Mouse (Mus musculus): ENCODE results near the gene Ndufs7. TPM values are rescaled to one million over a fixed set of nuclear protein-coding genes. Genes with fewer than 3 reads are reported as not detected.

The Ndufs7 gene
- 3.2 TPM for polyA plus RNA-seq (2014; fragmentation: Illumina TruSeq; extraction: RNeasy Lipid Tissue Mini Kit (QIAGEN cat#74804); ENCODE audit: low read depth, low replicate concordance)

DNA sequence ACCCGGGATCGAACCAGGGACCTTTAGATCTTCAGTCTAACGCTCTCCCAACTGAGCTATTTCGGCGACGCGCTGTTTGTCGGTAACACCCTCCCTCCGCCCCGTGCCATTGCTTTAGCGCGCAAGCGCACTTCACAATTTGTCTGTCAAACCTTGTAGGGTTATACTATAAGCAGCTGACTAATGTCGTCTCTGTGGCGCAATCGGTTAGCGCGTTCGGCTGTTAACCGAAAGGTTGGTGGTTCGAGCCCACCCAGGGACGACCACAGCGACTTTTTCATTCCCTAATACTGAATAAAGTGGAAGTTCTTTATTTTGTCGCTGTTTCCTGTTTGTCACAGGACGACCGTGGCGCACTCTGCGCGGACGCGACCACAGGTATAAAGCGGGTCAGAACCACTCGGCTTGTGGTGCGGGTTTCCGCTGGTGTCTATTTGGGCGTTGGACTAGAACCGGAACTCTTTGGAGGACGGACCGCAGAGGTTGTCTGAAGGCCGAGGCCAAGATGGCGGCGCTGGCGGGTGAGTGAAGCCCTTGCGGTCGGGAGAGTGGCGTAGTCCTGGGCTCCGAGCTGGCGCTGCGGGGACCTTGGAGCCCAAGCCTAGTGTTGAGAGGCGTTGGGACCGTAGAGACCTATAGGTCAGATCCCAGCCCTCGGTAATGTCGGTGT lies at the start of gene Ndufs7:
TSS of gene Ndufs7 (plus strand) at position 151 of the 670 bp plus-strand sequence.

GRCm38 (mm10) chr10:80226416-80227165 lies 22.3 kb upstream of the Ndufs7 start, which contains the start of gene Mum1:
Mum1 (plus strand) TSS chr10:80226434.

GRCm38 (mm10) chr10:80260642-80261584 lies 12.0 kb downstream of the Ndufs7 start, which contains the start of the genes Gamt and Dazap1:
Gamt (minus strand) TSS chr10:80261012.
Dazap1 (plus strand) TSS chr10:80261486.

GRCm38 (mm10) chr10:80292251-80293146 lies 43.6 kb downstream of the Ndufs7 start, which contains the start of gene Rps15:
Rps15 (plus strand) TSS chr10:80292453.

DNA sequence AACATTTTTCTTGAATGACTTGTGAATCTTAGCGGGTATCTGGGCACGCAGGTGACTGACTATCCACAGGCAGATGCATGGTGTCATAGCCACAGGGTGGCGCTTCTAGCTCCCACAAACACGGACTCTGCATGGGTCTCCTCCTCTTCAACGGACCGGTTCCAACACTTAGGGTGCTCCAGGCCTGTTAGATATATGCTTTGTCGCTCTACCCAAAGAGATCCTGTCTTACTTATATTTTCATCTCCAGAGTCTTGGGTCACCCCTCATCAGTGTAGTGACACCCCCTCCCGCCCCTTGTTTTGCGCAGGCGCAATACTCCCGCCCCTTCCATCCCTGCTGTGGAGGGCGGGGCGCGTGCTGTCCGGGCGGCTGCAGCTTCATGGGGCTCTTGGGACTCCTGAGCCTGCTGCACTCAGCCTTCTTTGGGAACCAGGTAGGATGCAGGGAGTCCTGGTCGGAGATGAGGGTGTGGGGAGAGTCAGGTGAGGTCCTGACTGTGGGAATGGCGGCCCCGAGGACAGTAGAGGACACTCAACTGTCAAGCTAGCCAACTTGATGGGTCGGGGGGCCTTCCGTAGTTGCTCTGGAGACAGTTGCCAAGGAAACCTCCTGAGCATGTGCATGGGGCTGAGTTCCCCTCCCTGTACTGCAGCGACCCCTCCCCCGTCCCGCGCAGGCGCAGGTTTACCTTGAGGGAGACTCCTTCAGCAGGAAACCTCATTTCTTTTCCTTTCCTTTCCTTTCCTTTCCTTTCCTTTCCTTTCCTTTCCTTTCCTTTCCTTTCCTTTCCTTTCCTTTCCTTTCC lies 46.9 kb downstream of the Ndufs7 start, which contains the start of gene Apc2:
TSS of gene Apc2 (plus strand) at position 360 of the 808 bp plus-strand sequence.

Other genes with a start within 250 kb of the Ndufs7 start
- 0.13 TPM for gene Arhgap45, start 232.5 kb upstream of the Ndufs7 start, polyA plus RNA-seq (2014; fragmentation: Illumina TruSeq; extraction: RNeasy Lipid Tissue Mini Kit (QIAGEN cat#74804); ENCODE audit: low read depth, low replicate concordance)
- gene Polr2e, start 209.3 kb upstream of the Ndufs7 start, polyA plus RNA-seq (2014; fragmentation: Illumina TruSeq; extraction: RNeasy Lipid Tissue Mini Kit (QIAGEN cat#74804); ENCODE audit: low read depth, low replicate concordance): 0.85 TPM
- gene Gpx4, start 202.0 kb upstream of the Ndufs7 start, polyA plus RNA-seq (2014; fragmentation: Illumina TruSeq; extraction: RNeasy Lipid Tissue Mini Kit (QIAGEN cat#74804); ENCODE audit: low read depth, low replicate concordance): 73.4 TPM
- gene Sbno2, start 143.6 kb upstream of the Ndufs7 start, polyA plus RNA-seq (2014; fragmentation: Illumina TruSeq; extraction: RNeasy Lipid Tissue Mini Kit (QIAGEN cat#74804); ENCODE audit: low read depth, low replicate concordance): 0.64 TPM
- 9.5 TPM for gene Stk11, start 133.3 kb upstream of the Ndufs7 start, polyA plus RNA-seq (2014; fragmentation: Illumina TruSeq; extraction: RNeasy Lipid Tissue Mini Kit (QIAGEN cat#74804); ENCODE audit: low read depth, low replicate concordance)
- 4.3 TPM for gene Atp5d, start 110.5 kb upstream of the Ndufs7 start, polyA plus RNA-seq (2014; fragmentation: Illumina TruSeq; extraction: RNeasy Lipid Tissue Mini Kit (QIAGEN cat#74804); ENCODE audit: low read depth, low replicate concordance)
- not detected for gene Cbarp, start 108.3 kb upstream of the Ndufs7 start, polyA plus RNA-seq (2014; fragmentation: Illumina TruSeq; extraction: RNeasy Lipid Tissue Mini Kit (QIAGEN cat#74804); ENCODE audit: low read depth, low replicate concordance)
- gene Midn, start 100.8 kb upstream of the Ndufs7 start, polyA plus RNA-seq (2014; fragmentation: Illumina TruSeq; extraction: RNeasy Lipid Tissue Mini Kit (QIAGEN cat#74804); ENCODE audit: low read depth, low replicate concordance): 5.2 TPM
- gene Cirbp, start 83.1 kb upstream of the Ndufs7 start, polyA plus RNA-seq (2014; fragmentation: Illumina TruSeq; extraction: RNeasy Lipid Tissue Mini Kit (QIAGEN cat#74804); ENCODE audit: low read depth, low replicate concordance): 8.9 TPM
- gene 1600002K03Rik, start 76.2 kb upstream of the Ndufs7 start, polyA plus RNA-seq (2014; fragmentation: Illumina TruSeq; extraction: RNeasy Lipid Tissue Mini Kit (QIAGEN cat#74804); ENCODE audit: low read depth, low replicate concordance): 1.1 TPM
- not detected for gene Efna2, start 69.6 kb upstream of the Ndufs7 start, polyA plus RNA-seq (2014; fragmentation: Illumina TruSeq; extraction: RNeasy Lipid Tissue Mini Kit (QIAGEN cat#74804); ENCODE audit: low read depth, low replicate concordance)
- 1.5 TPM for gene Mum1, start 22.7 kb upstream of the Ndufs7 start, polyA plus RNA-seq (2014; fragmentation: Illumina TruSeq; extraction: RNeasy Lipid Tissue Mini Kit (QIAGEN cat#74804); ENCODE audit: low read depth, low replicate concordance)
- gene Gamt, start 11.9 kb downstream of the Ndufs7 start, polyA plus RNA-seq (2014; fragmentation: Illumina TruSeq; extraction: RNeasy Lipid Tissue Mini Kit (QIAGEN cat#74804); ENCODE audit: low read depth, low replicate concordance): 20.3 TPM
- gene Dazap1, start 12.4 kb downstream of the Ndufs7 start, polyA plus RNA-seq (2014; fragmentation: Illumina TruSeq; extraction: RNeasy Lipid Tissue Mini Kit (QIAGEN cat#74804); ENCODE audit: low read depth, low replicate concordance): 13.7 TPM
- gene Rps15, start 43.3 kb downstream of the Ndufs7 start, polyA plus RNA-seq (2014; fragmentation: Illumina TruSeq; extraction: RNeasy Lipid Tissue Mini Kit (QIAGEN cat#74804); ENCODE audit: low read depth, low replicate concordance): 3.6 TPM
- gene Apc2, start 46.9 kb downstream of the Ndufs7 start, polyA plus RNA-seq (2014; fragmentation: Illumina TruSeq; extraction: RNeasy Lipid Tissue Mini Kit (QIAGEN cat#74804); ENCODE audit: low read depth, low replicate concordance): not detected
- 0.69 TPM for gene 2310011J03Rik, start 71.4 kb downstream of the Ndufs7 start, polyA plus RNA-seq (2014; fragmentation: Illumina TruSeq; extraction: RNeasy Lipid Tissue Mini Kit (QIAGEN cat#74804); ENCODE audit: low read depth, low replicate concordance)
- 0.32 TPM for gene Pcsk4, start 80.4 kb downstream of the Ndufs7 start, polyA plus RNA-seq (2014; fragmentation: Illumina TruSeq; extraction: RNeasy Lipid Tissue Mini Kit (QIAGEN cat#74804); ENCODE audit: low read depth, low replicate concordance)
- 47.3 TPM for gene Reep6, start 80.8 kb downstream of the Ndufs7 start, polyA plus RNA-seq (2014; fragmentation: Illumina TruSeq; extraction: RNeasy Lipid Tissue Mini Kit (QIAGEN cat#74804); ENCODE audit: low read depth, low replicate concordance)
- gene Adamtsl5, start 99.3 kb downstream of the Ndufs7 start, polyA plus RNA-seq (2014; fragmentation: Illumina TruSeq; extraction: RNeasy Lipid Tissue Mini Kit (QIAGEN cat#74804); ENCODE audit: low read depth, low replicate concordance): 0.13 TPM
- not detected for gene Plk5, start 107.3 kb downstream of the Ndufs7 start, polyA plus RNA-seq (2014; fragmentation: Illumina TruSeq; extraction: RNeasy Lipid Tissue Mini Kit (QIAGEN cat#74804); ENCODE audit: low read depth, low replicate concordance)
- gene Mex3d, start 138.5 kb downstream of the Ndufs7 start, polyA plus RNA-seq (2014; fragmentation: Illumina TruSeq; extraction: RNeasy Lipid Tissue Mini Kit (QIAGEN cat#74804); ENCODE audit: low read depth, low replicate concordance): 1.4 TPM
- 0.98 TPM for gene Mbd3, start 150.4 kb downstream of the Ndufs7 start, polyA plus RNA-seq (2014; fragmentation: Illumina TruSeq; extraction: RNeasy Lipid Tissue Mini Kit (QIAGEN cat#74804); ENCODE audit: low read depth, low replicate concordance)
- gene Uqcr11, start 157.7 kb downstream of the Ndufs7 start, polyA plus RNA-seq (2014; fragmentation: Illumina TruSeq; extraction: RNeasy Lipid Tissue Mini Kit (QIAGEN cat#74804); ENCODE audit: low read depth, low replicate concordance): 3.9 TPM
- 1.3 TPM for gene Tcf3, start 184.5 kb downstream of the Ndufs7 start, polyA plus RNA-seq (2014; fragmentation: Illumina TruSeq; extraction: RNeasy Lipid Tissue Mini Kit (QIAGEN cat#74804); ENCODE audit: low read depth, low replicate concordance)
- not detected for gene Onecut3, start 245.7 kb downstream of the Ndufs7 start, polyA plus RNA-seq (2014; fragmentation: Illumina TruSeq; extraction: RNeasy Lipid Tissue Mini Kit (QIAGEN cat#74804); ENCODE audit: low read depth, low replicate concordance)